Mouse (Mus musculus): ENCODE data around the gene Dnase1l2.

Dnase1l2 gene

GRCm38 (mm10) chr17:24442632-24443155 lies at the start of gene Dnase1l2:
Gene Dnase1l2, minus strand, starts transcription at chr17:24443105.
- no peak for DNase-seq (ENCODE audit: low read depth, low spot score)

DNA sequence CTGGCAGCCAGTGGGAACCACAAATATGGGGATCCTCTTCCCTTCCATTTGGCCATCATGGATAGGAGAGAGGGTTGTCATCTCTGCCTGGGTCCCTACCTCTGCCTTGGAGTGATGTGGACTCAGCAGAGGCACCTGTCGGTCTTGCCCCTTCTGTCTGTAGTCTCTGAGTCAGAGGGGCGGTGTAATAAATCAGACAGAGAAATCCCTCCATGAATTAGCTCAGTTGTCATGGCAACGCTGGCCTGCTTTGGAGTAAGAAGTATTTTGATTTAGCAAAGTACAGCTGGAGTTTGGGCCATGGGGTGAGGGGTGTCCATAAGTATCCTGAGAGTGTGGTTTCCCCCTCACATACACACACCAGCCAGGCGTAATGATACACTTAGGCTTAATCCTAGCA lies 47.5 kb upstream of the Dnase1l2 start:
- DNase-seq (ENCODE audit: low read depth, low spot score): no peak

DNA sequence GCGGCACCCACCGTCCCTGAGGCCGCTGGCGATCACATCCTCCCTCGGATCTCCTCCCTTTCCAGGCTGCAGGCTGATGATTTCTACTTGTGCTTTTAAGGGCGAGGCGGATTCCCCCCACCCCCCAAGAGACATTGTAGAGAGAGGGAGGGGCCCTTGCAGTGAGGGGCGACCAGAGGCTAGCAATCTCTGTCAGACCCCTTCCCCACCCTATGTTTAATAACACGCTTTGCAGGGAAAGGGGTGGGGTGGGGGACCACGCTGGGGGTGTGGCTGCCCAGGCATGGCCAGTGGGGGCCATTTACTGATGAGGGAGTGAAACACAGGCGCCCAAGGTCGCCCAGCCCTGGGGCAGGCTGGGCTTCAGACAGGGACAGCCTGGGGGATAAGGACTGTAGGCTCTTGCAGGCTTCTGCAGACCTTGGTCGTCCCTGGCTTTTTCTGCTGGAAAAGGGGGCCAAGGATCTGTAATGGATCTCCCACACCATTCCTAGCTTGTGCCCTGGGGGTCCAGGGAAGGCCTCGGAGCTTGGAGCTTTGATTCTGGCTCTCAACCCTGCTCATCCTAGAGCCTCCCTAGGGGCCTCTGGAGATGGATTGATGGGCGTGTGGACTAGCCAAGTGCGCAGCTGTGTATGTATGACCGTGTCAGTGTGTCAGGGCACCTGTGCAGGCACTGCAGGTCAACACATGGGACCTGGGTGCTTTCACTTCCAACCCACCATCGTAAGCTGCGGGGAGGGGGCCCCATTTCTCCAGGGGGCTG lies 46.5 kb upstream of the Dnase1l2 start:
- DNase-seq (ENCODE audit: low read depth, low spot score): no peak

GRCm38 (mm10) chr17:24488662-24489264 lies 45.9 kb upstream of the Dnase1l2 start:
- DNase-seq (ENCODE audit: low read depth, low spot score): no peak

- DNase-seq (ENCODE audit: low read depth, low spot score): no peak
These were observed 45.3 kb upstream of the Dnase1l2 start, which contains the start of gene Caskin1 for GRCm38 (mm10) chr17:24488186-24488661. Gene Caskin1, plus strand, starts transcription at chr17:24488601.

GRCm38 (mm10) chr17:24485090-24485860 lies 42.4 kb upstream of the Dnase1l2 start:
- DNase-seq (ENCODE audit: low read depth, low spot score): no peak

- no peak for DNase-seq (ENCODE audit: low read depth, low spot score)
These were observed 40.6 kb upstream of the Dnase1l2 start for GRCm38 (mm10) chr17:24483495-24483894.

DNA sequence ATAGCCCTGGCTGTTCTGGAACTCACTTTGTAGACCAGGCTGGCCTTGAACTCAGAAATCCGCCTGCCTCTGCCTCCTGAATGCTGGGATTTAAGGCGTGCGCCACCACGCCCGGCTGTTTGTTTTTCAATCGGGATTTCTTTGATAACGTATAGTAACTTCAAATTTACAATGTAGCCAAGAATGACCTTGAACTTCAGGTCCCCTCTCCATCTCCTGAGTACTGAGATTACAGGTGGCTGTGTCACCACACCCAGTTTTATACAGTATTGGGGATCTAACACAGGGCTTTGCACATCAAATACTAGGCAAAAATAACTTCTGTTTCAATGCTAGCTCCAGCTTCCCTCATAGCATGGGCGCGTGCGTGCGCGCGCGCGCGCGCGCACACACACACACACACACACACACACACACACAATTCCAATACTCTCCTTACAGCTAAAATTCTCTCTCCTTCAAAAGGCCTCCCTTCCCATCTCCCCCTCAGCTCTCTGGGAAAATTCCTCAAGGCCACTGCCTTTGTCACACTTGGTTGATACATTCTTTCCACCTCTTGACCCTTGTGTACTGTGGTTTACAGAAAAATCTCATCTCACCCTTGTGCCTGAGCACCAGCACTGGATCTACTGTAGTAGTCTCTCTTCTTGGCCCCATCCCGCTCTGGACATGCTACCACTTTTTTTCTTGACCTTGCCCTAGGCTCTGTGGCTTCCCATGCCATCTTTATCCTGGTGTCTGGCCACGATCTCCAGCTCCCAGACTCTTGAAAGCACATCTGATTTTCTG lies 38.3 kb upstream of the Dnase1l2 start:
- no peak for DNase-seq (ENCODE audit: low read depth, low spot score)

DNA sequence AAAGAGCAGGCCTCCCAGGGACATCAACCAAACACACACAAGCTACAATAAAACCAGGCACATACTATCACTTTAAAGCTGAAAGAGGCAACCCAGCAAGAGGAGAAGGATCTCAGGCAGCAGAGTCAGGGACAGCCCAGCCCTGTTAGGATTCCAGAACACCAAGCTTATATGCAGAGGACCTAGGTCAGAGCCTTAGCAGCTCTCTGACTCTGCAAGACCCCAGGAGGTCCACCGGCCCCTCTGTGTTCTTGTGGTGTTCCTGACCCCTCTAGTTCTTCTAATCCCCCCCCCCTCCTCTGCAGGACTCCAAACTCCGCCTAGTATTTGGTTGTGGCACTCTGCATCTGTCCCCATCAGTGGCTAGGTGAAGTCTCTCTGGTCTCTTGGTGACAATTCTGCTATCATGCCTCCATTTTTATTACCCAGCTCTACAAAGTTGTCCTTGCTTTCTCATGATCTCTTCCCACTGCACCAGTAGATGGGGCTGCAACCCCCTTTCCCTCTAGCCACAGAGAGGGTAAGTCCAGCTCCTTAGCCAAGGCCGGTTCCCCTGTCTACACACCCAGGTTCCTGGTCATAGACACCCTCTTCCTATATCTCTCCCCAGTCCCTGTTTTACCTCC lies 37.4 kb upstream of the Dnase1l2 start:
- no peak for DNase-seq (ENCODE audit: low read depth, low spot score)

DNA sequence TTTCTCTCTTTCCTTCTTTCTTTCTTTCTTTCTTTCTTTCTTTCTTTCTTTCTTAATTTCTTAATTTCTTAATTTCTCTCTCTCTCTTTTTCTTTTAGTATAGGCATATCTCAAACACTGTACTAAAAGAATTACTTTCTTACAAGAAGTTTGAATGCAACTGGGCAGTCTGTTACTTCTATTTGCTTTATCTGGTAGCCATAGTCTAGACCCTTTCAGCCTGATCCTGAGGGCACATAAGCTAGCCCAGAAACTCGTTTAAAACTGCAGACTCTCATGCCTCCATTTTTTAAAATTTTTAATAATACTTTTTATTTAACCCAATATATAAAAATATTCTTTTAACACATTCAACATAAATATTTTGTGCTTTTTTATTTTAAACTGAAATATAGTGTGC lies 36.5 kb upstream of the Dnase1l2 start:
- DNase-seq (ENCODE audit: low read depth, low spot score): no peak

DNA sequence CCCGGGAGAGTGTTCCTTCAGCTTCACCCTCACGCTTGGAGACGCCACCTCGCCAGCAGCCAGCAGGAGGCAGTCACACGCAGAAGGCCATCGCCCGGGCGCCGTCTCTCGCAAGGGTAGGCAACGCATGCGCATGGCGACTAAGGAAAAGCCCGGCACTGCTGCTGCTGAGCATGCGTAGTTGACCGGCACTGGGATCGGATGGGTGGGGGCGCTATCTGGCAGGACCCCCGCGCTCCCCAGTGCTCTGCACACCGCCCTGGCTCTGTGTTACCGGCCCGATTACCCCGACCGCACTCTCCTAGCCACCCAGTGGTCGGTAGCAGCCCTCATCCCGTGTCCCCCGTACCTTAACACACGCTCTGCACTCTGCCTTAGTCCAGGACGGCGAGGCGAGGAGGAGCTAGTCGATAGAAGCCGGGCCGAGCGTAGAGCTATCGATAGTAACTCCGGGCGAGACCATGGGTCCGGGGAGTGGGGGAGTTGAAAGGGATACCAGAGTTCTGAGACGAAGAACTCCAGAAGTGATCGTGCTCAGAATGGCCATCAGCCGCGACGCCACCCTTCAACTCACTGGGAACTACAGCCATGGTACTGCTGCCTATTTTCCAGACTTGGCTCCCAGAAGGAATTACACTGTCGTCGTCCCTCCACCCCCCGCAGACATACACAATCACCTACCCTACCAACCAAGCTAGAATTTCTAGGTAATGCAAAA lies 35.9 kb upstream of the Dnase1l2 start, which contains the start of gene Mlst8:
Gene Mlst8 (minus strand): TSS at position 416 of the 718 bp plus-strand sequence.
- peak; percentile 89 for DNase-seq (ENCODE audit: low read depth, low spot score)

- DNase-seq (ENCODE audit: low read depth, low spot score): no peak
These were observed 35.2 kb upstream of the Dnase1l2 start for GRCm38 (mm10) chr17:24477985-24478600.

GRCm38 (mm10) chr17:24477053-24477984 lies 34.4 kb upstream of the Dnase1l2 start:
- DNase-seq (ENCODE audit: low read depth, low spot score): no peak

GRCm38 (mm10) chr17:24476022-24476776 lies 33.3 kb upstream of the Dnase1l2 start:
- DNase-seq (ENCODE audit: low read depth, low spot score): no peak

GRCm38 (mm10) chr17:24475586-24475985 lies 32.7 kb upstream of the Dnase1l2 start:
- no peak for DNase-seq (ENCODE audit: low read depth, low spot score)

DNA sequence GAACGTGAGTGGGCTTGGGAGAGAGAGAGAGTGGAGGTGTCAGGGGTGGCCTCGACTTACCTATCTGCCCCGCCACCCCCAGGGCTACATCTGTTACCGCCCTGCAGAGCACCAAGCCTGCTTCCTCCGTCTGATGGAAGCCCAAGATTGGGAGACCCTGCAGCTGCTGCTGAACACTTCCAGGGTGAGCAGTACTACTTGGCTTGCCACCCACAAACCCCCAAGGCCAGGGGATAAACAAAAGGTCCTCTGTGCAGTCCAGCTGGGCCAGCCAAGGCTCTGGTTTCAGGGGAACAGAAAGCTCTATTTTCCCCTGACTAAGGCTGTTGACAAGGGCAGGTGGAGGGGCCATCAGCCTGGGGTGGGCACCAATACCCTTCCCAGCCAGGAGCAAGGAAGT lies 31.7 kb upstream of the Dnase1l2 start:
- no peak for DNase-seq (ENCODE audit: low read depth, low spot score)

DNA sequence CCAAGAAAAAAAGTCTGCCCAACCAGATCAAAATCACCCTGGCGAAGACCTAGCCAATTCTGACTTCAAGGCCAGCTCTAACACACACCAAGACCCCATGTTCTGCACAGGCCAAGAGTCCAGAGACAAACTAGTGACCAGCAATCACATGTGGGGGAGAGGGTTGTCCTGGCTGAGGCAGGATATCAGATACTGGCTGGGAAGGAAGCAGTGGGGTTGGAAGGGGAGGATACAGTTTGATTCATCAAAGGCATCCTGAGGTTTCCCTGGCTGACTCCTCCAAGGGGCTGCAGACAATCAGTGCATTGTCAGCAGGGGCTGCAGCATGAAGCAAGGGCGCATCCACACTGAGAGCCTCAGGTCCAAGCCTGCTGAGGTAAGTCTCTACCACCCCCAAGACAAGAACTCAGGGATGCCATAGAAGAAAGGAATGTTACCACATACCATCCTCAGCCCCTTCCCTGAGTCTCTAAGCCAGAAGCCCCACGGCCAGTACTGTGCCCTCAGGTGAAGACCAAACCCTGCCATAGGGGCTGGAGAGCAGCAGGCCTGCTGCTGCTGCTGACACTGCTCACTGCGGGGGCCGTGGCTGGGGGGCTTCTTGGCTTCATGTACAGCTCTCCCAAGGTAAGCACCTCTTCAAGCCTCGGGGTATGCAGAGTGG lies 30.8 kb upstream of the Dnase1l2 start, which contains the start of gene Bricd5:
Gene Bricd5 (plus strand): TSS at position 273 of the 664 bp plus-strand sequence.
- DNase-seq (ENCODE audit: low read depth, low spot score): no peak
